Mouse (Mus musculus) neural tube, embryonic 14.5 days (tissue): ENCODE results near the gene Kcnh1. TPM values are rescaled to one million over a fixed set of nuclear protein-coding genes. Genes with fewer than 3 reads are reported as not detected.

Experiments
- ATAC-seq: fragments of 200-750 bp; cut with Nextera tagmentation; 2 replicates; pipeline ENCODE4 v1.8.0; 2017; ENCODE audit warnings: low read depth, mild to moderate bottlenecking, moderate TSS enrichment, moderate library complexity
- H3K27ac ChIP-seq: fragments of 300-500 bp; sonication (generic); 2 replicates; pipeline ENCODE4 v1.5.1; 2014; ENCODE audit warnings: low read depth, mild to moderate bottlenecking, control low read depth, low read length, moderate library complexity, mixed read lengths
- H3K27me3 ChIP-seq: fragments of 300-500 bp; sonication (generic); 2 replicates; pipeline ENCODE4 v1.6.1; 2014; ENCODE audit warnings: low read length; ENCODE audit not compliant: control insufficient read depth, insufficient read depth
- H3K36me3 ChIP-seq: fragments of 300-500 bp; sonication (generic); 2 replicates; pipeline ENCODE4 v1.6.1; 2014; ENCODE audit warnings: low read length, mixed read lengths; ENCODE audit not compliant: control insufficient read depth, insufficient read depth
- H3K4me1 ChIP-seq: fragments of 300-500 bp; sonication (generic); 2 replicates; pipeline ENCODE4 v1.6.1; 2014; ENCODE audit warnings: low read length; ENCODE audit not compliant: control insufficient read depth, insufficient read depth
- H3K4me2 ChIP-seq: fragments of 300-500 bp; sonication (generic); 2 replicates; pipeline ENCODE4 v1.6.1; 2014; ENCODE audit warnings: mild to moderate bottlenecking, low read depth, low read length, control low read depth
- H3K4me3 ChIP-seq: fragments of 300-500 bp; sonication (generic); 2 replicates; pipeline ENCODE4 v1.5.1; 2014; ENCODE audit warnings: low read depth, low read length, control low read depth, mixed read lengths
- H3K9ac ChIP-seq: fragments of 300-500 bp; sonication (generic); replicated peaks from 2 replicates; pipeline ENCODE4 v1.6.1; 2014; ENCODE audit warnings: low read depth, mild to moderate bottlenecking, control low read depth, low read length, mixed read lengths
- H3K9me3 ChIP-seq: fragments of 300-500 bp; sonication (generic); 2 replicates; pipeline ENCODE4 v1.6.1; 2016; ENCODE audit warnings: low read length; ENCODE audit not compliant: control insufficient read depth
- WGBS: fragments of 180-500 bp; shearing (Covaris S2); extraction: QIAGEN DNeasy Blood & Tissue Kit; methylation state at CpG from one replicate; pipeline ENCODE4 v1.1.7; 2014; 5-methylcytosine and 5-hydroxymethylcytosine counted together
- polyA plus RNA-seq: library from polyadenylated mRNA; unstranded; fragments of >200 nt; fragmentation: Nextera tagmentation; extraction: Ambion mirVana; gene quantifications from 2 replicates; pipeline ENCODE4 v1.2.1, GENCODE M21; 2014

Kcnh1 gene
- polyA plus RNA-seq, 1 experiment from 2014 or later: 3.1 TPM

DNA sequence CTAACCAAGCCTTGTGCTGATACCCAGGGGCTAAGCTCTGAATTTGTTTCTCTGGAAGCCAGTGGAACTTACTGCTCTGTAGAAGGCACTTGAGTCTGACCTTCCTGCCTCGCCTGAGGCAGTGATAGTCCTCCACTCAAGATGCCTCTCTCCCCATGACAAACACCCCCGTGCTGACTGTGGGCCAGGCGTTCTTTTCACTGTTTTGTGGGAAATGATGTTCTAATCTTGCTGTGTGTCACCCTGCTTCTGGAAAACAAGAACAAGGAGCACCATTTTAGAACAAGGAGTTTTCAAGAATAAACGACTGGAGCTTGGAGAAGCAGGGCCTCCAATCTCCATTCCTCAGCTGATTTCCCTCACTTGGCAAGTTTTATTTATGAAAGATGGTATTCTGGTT, 273.2 kb downstream of the Kcnh1 start:
- Histone ChIP-seq H3K36me3 (no peaks in the 10 kb centered on the region), H3K27me3 (no peaks in the 10 kb centered on the region), H3K27ac (no peak overlapping the region), H3K4me1 (no peaks in the 10 kb centered on the region), H3K4me3 (no peak overlapping the region), H3K9ac (no peak overlapping the region), H3K4me2 (no peak overlapping the region), H3K9me3 (no peaks in the 10 kb centered on the region)
- no peak for ATAC-seq
- WGBS: 81% methylated on average over 4 of the region's 4 CpGs

DNA sequence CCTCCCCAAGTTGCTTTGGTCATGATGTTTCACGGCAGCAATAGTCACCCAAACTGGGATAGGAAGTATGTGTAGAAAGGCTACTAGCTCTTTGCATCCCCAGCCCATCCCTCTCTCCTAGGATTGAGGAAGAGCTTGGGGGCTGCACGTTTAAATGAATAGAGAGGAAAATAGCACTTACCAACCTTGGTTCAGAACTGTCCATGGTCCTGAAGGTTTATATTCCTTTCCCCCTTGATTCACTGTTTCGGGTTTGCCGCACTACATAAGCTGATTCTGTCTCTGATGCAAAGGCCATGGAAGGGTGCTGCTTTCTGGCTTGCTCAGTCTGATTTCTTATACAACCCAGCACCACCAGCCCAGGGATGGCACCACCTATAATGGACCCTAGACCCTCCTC, 281.8 kb downstream of the Kcnh1 start:
- Histone ChIP-seq H3K4me2 (no peak overlapping the region), H3K4me1 (no peaks in the 10 kb centered on the region), H3K27ac (no peak overlapping the region), H3K9ac (no peak overlapping the region), H3K9me3 (no peaks in the 10 kb centered on the region), H3K27me3 (no peaks in the 10 kb centered on the region), H3K4me3 (no peak overlapping the region), H3K36me3 (no peaks in the 10 kb centered on the region)
- 62% methylated on average over 4 of the region's 4 CpGs for WGBS
- ATAC-seq: no peak

DNA sequence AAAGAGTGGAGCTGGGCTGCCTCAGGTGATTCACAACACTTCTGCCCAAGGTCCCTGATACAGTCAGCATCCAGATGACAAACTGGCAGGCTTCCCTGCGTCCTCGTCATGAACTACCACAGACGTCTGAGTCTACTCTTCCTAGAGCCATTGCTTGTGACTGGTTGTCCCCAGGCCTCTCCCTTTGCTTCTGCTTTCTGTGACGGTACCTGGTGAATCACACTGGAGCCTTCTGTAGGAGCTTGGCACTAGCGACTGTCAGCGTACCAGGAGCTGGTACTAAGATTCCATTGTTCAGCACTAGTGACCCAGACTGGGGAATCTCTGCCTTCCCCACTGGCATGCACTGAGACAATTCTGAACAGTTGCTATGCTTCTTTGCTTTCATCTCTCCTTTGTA, 282.6 kb downstream of the Kcnh1 start:
- Histone ChIP-seq H3K9ac (no peak overlapping the region), H3K4me2 (no peak overlapping the region), H3K4me3 (no peak overlapping the region), H3K4me1 (no peaks in the 10 kb centered on the region), H3K27ac (no peak overlapping the region), H3K9me3 (no peaks in the 10 kb centered on the region), H3K36me3 (no peaks in the 10 kb centered on the region), H3K27me3 (no peaks in the 10 kb centered on the region)
- ATAC-seq: no peak
- 90% methylated on average over 6 of the region's 6 CpGs for WGBS

DNA sequence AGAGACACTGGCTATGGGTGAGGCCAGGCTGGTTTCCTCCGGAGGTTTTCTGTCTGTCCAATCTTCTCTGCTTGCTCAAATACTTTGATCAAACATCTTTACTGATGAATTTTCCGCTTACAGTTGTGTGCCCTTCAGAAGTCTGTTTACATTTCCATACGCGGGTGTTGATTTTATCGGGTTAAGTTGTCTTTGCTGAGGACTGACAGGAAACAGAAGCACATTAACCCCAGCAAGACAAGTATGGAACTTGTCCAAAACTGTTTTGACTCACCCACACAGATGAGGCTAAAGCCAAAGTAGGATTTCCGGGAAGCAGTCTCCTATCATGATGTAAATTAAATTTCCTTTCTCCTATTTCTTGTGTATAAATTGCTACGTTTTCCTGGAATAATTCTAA, 286.1 kb downstream of the Kcnh1 start:
- H3K9me3 ChIP-seq: no peaks in the 10 kb centered on the region
- H3K27ac ChIP-seq: no peak overlapping the region
- WGBS: 84% methylated on average over 7 of the region's 7 CpGs
- no peak overlapping the region for H3K4me2 ChIP-seq
- H3K9ac ChIP-seq: no peak overlapping the region
- ATAC-seq: no peak
- H3K4me1 ChIP-seq: no peaks in the 10 kb centered on the region
- no peaks in the 10 kb centered on the region for H3K36me3 ChIP-seq
- no peak overlapping the region for H3K4me3 ChIP-seq
- no peaks in the 10 kb centered on the region for H3K27me3 ChIP-seq

DNA sequence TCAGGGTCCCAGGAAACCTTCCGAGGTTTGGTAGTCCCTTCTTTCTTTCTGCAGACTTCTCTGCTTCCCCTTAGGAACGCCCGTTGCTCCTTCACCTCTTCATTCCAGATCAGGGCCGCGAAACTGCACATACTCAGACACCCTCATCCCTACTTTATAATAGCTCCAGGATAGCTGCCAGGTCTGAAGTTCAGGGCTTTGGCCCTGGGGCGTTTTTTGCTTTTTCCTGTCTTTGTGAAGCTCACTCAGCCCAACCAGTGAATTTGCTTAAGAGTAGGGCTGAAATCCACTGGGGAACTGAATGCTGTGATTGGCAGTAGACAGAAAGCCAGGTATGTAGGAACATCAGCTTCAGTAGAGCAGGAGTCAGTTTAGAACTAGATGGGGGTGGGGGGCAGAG, 287.0 kb downstream of the Kcnh1 start:
- 79% methylated on average over 6 of the region's 6 CpGs for WGBS

DNA sequence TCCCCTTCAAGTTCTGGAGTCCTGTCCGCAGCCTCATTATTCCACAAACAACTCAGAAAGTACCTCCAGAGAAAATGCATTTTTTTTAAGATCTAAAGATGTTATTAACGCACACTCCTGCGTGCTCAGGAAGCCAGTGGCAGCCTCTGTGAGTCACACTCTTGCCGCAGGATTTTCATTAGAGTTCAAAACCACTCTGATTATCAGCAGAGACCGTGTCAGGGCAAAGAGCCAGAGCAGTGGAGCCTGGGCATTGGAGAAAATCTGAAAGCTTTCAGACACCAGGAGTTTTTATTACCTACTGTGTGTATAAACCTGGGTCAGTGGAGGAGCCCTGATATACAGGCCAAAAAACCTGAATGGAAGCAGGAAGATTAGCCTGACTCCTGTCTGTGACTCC, 287.6 kb downstream of the Kcnh1 start:
- no peaks in the 10 kb centered on the region for H3K27me3 ChIP-seq
- no peak overlapping the region for H3K27ac ChIP-seq
- ATAC-seq: no peak
- H3K4me2 ChIP-seq: no peak overlapping the region
- no peaks in the 10 kb centered on the region for H3K9me3 ChIP-seq
- 80% methylated on average over 5 of the region's 5 CpGs for WGBS
- no peak overlapping the region for H3K9ac ChIP-seq
- H3K36me3 ChIP-seq: no peaks in the 10 kb centered on the region
- H3K4me1 ChIP-seq: no peaks in the 10 kb centered on the region
- no peak overlapping the region for H3K4me3 ChIP-seq

More for the DNA sequence above, 287.0 kb downstream of the Kcnh1 start:
- H3K9me3 ChIP-seq: no peaks in the 10 kb centered on the region
- no peaks in the 10 kb centered on the region for H3K27me3 ChIP-seq
- no peak overlapping the region for H3K4me3 ChIP-seq
- no peak overlapping the region for H3K9ac ChIP-seq
- no peaks in the 10 kb centered on the region for H3K4me1 ChIP-seq
- no peak for ATAC-seq
- no peak overlapping the region for H3K27ac ChIP-seq
- H3K4me2 ChIP-seq: no peak overlapping the region
- no peaks in the 10 kb centered on the region for H3K36me3 ChIP-seq

DNA sequence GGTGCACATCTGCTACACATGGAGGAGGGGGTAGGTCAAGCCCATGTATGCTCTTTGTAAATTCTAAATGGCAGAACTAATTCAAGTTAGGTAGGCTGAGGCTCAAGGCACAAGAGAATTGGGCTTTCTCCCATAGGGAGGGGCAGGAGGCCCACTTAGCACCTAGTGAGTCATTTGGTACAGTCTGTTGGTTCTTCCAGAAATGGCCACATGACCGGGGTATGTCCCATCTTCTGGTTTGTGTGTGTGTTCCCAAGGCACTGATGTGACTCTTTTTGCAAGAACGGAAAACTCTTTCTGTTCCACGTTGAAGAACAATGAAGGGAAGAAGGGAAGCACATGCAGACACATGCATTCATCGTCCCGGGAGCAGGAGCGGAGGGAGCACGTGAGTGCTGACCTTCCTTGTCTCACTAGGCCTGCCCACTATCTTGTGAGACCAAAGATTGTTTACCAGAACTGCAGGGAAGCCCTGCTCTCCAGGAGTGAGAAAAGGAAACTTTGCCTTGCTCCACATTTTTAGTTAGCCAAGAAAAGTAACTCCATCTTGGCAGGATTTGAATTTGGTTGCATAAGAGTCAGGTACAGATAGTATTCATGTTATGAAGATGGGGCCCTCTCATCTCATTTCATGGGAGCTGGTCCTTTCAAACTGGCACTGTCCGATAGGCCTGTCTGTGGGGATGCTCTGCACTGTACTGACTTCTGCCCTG, 289.7 kb downstream of the Kcnh1 start:
- Histone ChIP-seq H3K4me3 (no peak overlapping the region), H3K27me3 (no peaks in the 10 kb centered on the region), H3K9me3 (no peaks in the 10 kb centered on the region), H3K27ac (no peak overlapping the region), H3K4me2 (no peak overlapping the region), H3K9ac (no peak overlapping the region), H3K36me3 (no peaks in the 10 kb centered on the region), H3K4me1 (no peaks in the 10 kb centered on the region)
- WGBS: 88% methylated on average over 8 of the region's 8 CpGs
- ATAC-seq: no peak

DNA sequence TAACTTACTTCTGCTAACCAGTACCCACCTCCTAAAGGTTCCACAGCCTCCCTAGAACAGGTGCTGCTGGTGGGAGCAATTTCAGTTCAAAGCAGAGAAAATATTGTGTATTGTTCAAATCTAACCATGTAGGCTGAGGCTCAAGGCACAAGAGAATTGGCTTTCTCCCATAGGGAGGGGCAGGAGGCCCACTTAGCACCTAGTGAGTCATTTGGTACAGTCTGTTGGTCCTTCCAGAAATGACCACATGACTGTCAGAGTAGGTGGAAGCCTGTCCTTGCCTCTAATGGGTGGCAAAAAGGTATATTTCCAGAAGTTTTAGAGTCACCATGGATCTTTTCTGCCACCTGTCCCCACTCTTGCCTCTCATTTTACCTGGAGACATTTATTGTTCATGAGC, 290.9 kb downstream of the Kcnh1 start:
- Histone ChIP-seq H3K27ac (no peak overlapping the region), H3K4me3 (no peak overlapping the region), H3K36me3 (no peaks in the 10 kb centered on the region), H3K4me2 (no peak overlapping the region), H3K4me1 (no peaks in the 10 kb centered on the region), H3K9ac (no peak overlapping the region), H3K27me3 (no peaks in the 10 kb centered on the region), H3K9me3 (no peaks in the 10 kb centered on the region)
- no peak for ATAC-seq

DNA sequence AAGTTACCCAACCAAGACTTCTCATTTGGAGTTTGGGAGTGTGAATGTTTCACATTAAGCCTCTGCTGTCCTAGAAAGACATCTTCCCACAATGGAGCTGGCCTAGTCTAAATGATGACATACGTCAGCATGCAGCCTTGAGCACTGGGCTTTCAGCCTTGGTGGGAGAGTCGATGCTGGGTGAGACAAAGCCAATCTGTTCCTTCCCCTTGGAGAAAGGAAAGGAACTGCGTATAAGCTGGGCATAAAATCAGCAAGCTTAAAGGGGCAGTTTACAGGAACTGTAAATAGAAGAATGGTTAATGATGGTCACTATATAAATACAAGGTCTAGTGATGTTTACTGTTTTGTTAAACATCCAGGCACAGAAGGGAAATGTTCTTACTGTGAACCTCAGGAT, 294.5 kb downstream of the Kcnh1 start:
- no peaks in the 10 kb centered on the region for H3K9me3 ChIP-seq
- 74% methylated on average over 3 of the region's 3 CpGs for WGBS
- no peaks in the 10 kb centered on the region for H3K4me1 ChIP-seq
- H3K27me3 ChIP-seq: no peaks in the 10 kb centered on the region
- ATAC-seq: no peak
- no peak overlapping the region for H3K4me3 ChIP-seq
- H3K27ac ChIP-seq: no peak overlapping the region
- no peak overlapping the region for H3K4me2 ChIP-seq
- no peak overlapping the region for H3K9ac ChIP-seq
- no peaks in the 10 kb centered on the region for H3K36me3 ChIP-seq
